Mouse (Mus musculus) liver, embryonic 11.5 days (tissue): ENCODE measurements at regions not wholly inside any gene's neighbourhood (a gene's known extent, or its start where the extent isn't known, plus 50 kb on each side); places are given as distances from the start of the nearest gene placed in this dataset.

Experiments
- ATAC-seq: fragments of 200-750 bp; cut with Nextera tagmentation; replicated peaks from 2 replicates; pipeline ENCODE4 v1.8.0; 2017; ENCODE audit warnings: moderate number of reproducible peaks, mild to moderate bottlenecking, moderate TSS enrichment, moderate library complexity; ENCODE audit not compliant: low FRiP score
- DNase-seq: peaks from one replicate; pipeline ENCODE4 v3.0.0-alpha.2; 2017; ENCODE audit warnings: low spot score
- H3K27ac ChIP-seq: fragments of 300-500 bp; sonication (generic); 2 replicates; pipeline ENCODE4 v1.5.1; 2014; ENCODE audit warnings: mild to moderate bottlenecking, low read depth, low read length, control low read depth
- H3K27me3 ChIP-seq: fragments of 300-500 bp; sonication (generic); replicated peaks from 2 replicates; pipeline ENCODE4 v1.6.1; 2014; ENCODE audit warnings: low read length, mixed read lengths; ENCODE audit not compliant: control insufficient read depth, insufficient read depth
- H3K36me3 ChIP-seq: fragments of 300-500 bp; sonication (generic); 2 replicates; pipeline ENCODE4 v1.6.1; 2014; ENCODE audit warnings: mild to moderate bottlenecking, low read length, moderate library complexity, mixed read lengths; ENCODE audit not compliant: control insufficient read depth, insufficient read depth
- H3K4me1 ChIP-seq: fragments of 300-500 bp; sonication (generic); replicated peaks from 2 replicates; pipeline ENCODE4 v1.6.1; 2014; ENCODE audit warnings: low read length, mixed read lengths; ENCODE audit not compliant: control insufficient read depth, insufficient read depth
- H3K4me2 ChIP-seq: fragments of 300-500 bp; sonication (generic); 2 replicates; pipeline ENCODE4 v1.6.1; 2014; ENCODE audit warnings: mild to moderate bottlenecking, control low read depth, moderate library complexity
- H3K4me3 ChIP-seq: fragments of 300-500 bp; sonication (generic); 2 replicates; pipeline ENCODE4 v1.5.1; 2014; ENCODE audit warnings: low read depth, low read length, control low read depth
- H3K9ac ChIP-seq: fragments of 300-500 bp; sonication (generic); 2 replicates; pipeline ENCODE4 v1.6.1; 2014; ENCODE audit warnings: low read depth, low read length, control low read depth
- H3K9me3 ChIP-seq: fragments of 300-500 bp; sonication (generic); 2 replicates; pipeline ENCODE4 v1.6.1; 2016; ENCODE audit warnings: low read length, inconsistent platforms, mixed read lengths; ENCODE audit not compliant: control insufficient read depth
- WGBS: fragments of 180-500 bp; shearing (Covaris S2); extraction: QIAGEN DNeasy Blood & Tissue Kit; methylation state at CpG from one replicate; pipeline ENCODE4 v1.1.7; 2014; 5-methylcytosine and 5-hydroxymethylcytosine counted together

GRCm38 (mm10) chrX:6261469-6261868, 59.1 kb downstream of the Bmp15 start:
- Histone ChIP-seq H3K27ac (no peak overlapping the region), H3K36me3 (no peaks in the 10 kb centered on the region), H3K9ac (no peak overlapping the region), H3K27me3 (no peaks in the 10 kb centered on the region), H3K4me3 (no peak overlapping the region), H3K4me2 (no peak overlapping the region), H3K4me1 (no peaks in the 10 kb centered on the region), H3K9me3 (no peaks in the 10 kb centered on the region)
- 85% methylated on average over 1 of the region's 1 CpGs for WGBS
- no peak for ATAC-seq
- peak; percentile 38 for DNase-seq

GRCm38 (mm10) chrX:6258523-6258922, 62.0 kb downstream of the Bmp15 start:
- no peak for DNase-seq
- no peaks in the 10 kb centered on the region for H3K36me3 ChIP-seq
- no peak overlapping the region for H3K4me3 ChIP-seq
- no peaks in the 10 kb centered on the region for H3K4me1 ChIP-seq
- no peaks in the 10 kb centered on the region for H3K9me3 ChIP-seq
- no peak overlapping the region for H3K4me2 ChIP-seq
- no peaks in the 10 kb centered on the region for H3K27me3 ChIP-seq
- ATAC-seq: no peak
- H3K27ac ChIP-seq: no peak overlapping the region
- no peak overlapping the region for H3K9ac ChIP-seq
- WGBS: 63% methylated on average over 4 of the region's 4 CpGs

- DNase-seq: no peak
These were observed 66.5 kb downstream of the Bmp15 start for GRCm38 (mm10) chrX:6254058-6254457.

GRCm38 (mm10) chrX:6252873-6253272, 67.6 kb downstream of the Bmp15 start:
- no peaks in the 10 kb centered on the region for H3K9me3 ChIP-seq
- no peak for DNase-seq
- WGBS: 30% methylated on average over 2 of the region's 2 CpGs

More at GRCm38 (mm10) chrX:6254058-6254457, 66.5 kb downstream of the Bmp15 start:
- ATAC-seq: no peak
- H3K4me3 ChIP-seq: no peak overlapping the region
- no peaks in the 10 kb centered on the region for H3K9me3 ChIP-seq
- no peak overlapping the region for H3K4me2 ChIP-seq
- H3K36me3 ChIP-seq: no peaks in the 10 kb centered on the region
- H3K4me1 ChIP-seq: no peaks in the 10 kb centered on the region
- H3K27ac ChIP-seq: no peak overlapping the region
- H3K27me3 ChIP-seq: no peaks in the 10 kb centered on the region
- H3K9ac ChIP-seq: no peak overlapping the region

More at GRCm38 (mm10) chrX:6252873-6253272, 67.6 kb downstream of the Bmp15 start:
- Histone ChIP-seq H3K4me2 (no peak overlapping the region), H3K4me1 (no peaks in the 10 kb centered on the region), H3K4me3 (no peak overlapping the region), H3K27ac (no peak overlapping the region), H3K27me3 (no peaks in the 10 kb centered on the region), H3K9ac (no peak overlapping the region), H3K36me3 (no peaks in the 10 kb centered on the region)
- no peak for ATAC-seq
